Comparison of ENCODE assay signal across 8 mouse cellular contexts in the genomic region with DNA sequence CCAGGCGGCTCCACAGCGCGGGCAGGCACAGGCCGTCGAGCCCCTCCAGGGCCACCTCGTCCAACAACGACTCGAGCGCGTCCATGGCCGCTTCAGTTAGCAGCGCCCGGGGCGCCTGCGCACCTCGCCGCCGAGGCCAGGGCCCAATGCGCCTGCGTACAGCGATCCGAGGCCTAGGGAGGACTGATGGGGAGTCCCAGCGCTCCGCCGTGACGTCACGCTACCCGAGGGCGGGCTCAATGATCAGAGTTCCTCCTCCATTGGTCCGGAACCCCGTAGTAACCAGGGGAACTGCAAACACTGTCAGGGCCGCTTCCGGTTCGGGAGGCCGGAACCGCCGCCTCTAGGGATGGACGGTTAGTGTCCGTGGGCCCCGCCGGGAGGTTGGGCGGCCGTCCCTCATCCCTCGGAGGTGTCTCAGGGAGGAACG. TPM values are rescaled to one million over a fixed set of nuclear protein-coding genes. Genes with fewer than 3 reads are reported as not detected.
A peak's percentile ranks its signal among the peaks of the same experiment; 100 is the strongest.
DNase-seq lines count a peak whose midpoint lies in the region; ATAC-seq and TF ChIP-seq lines count a peak whose summit lies in the region.

A gene (minus strand): TSS at position 188 of the 430 bp plus-strand sequence.
A gene (plus strand): TSS at position 296 of the 430 bp plus-strand sequence.

- H3K4me1 ChIP-seq in hindbrain, postnatal 0 days (ENCODE audit: insufficient read depth, low read length), result peaks cover 17% of the 10 kb centered on the region

- TF ChIP-seq CTCF in gastrocnemius, adult 2 months (IDR thresholded peaks at IDR 0.05), result no peak
- TF ChIP-seq CTCF in hindbrain, postnatal 0 days (IDR thresholded peaks at IDR 0.05; ENCODE audit: low read depth), result no peak
- no peak for TF ChIP-seq CTCF in left cerebral cortex, adult 2 months (IDR thresholded peaks at IDR 0.05)

- peak within 1 kb of the TSS; percentile 75 for H3K9ac ChIP-seq in hindbrain, postnatal 0 days (replicated peaks; ENCODE audit: low read length)

- peak; percentile 96 for ATAC-seq in common myeloid progenitor, adult 5-6 weeks (replicated peaks; ENCODE audit: low read depth, poor library complexity, severe bottlenecking)
- peak; percentile 100 for ATAC-seq in hindbrain, postnatal 0 days
- ATAC-seq in megakaryocyte, adult 5-6 weeks (ENCODE audit: poor library complexity, severe bottlenecking), result peak; percentile 98

- H3K4me3 ChIP-seq in gastrocnemius, adult 2 months, result peak within 1 kb of the TSS; percentile 92
- peak within 1 kb of the TSS; percentile 72 for H3K4me3 ChIP-seq in hindbrain, postnatal 0 days (ENCODE audit: low read length)
- H3K4me3 ChIP-seq in left cerebral cortex, adult 2 months, result peak within 1 kb of the TSS; percentile 80

- H3K27me3 ChIP-seq in hindbrain, postnatal 0 days (ENCODE audit: insufficient read depth, low read length), result no peaks in the 10 kb centered on the region

- 0% methylated on average over 45 of the region's 45 CpGs for WGBS in hindbrain, postnatal 0 days

- DNase-seq in ZHBTc4 (ENCODE audit: low read depth, low spot score), result peak; percentile 99
- DNase-seq in gastrocnemius, adult 2 months, result peak; percentile 100
- peak; percentile 100 for DNase-seq in hindbrain, postnatal 0 days (ENCODE audit: low spot score)
- DNase-seq in left cerebral cortex, adult 2 months (ENCODE audit: extremely low spot score in 1 of 2, low spot score in 2 of 2), result peak; percentile 99 to 100
- peak; percentile 99 to 100 for DNase-seq in right cerebral cortex, adult 2 months (ENCODE audit: low spot score in 2 of 2)
- DNase-seq in urinary bladder, postnatal 14 days (ENCODE audit: low spot score), result peak; percentile 100

- peak within 1 kb of the TSS; percentile 72 for H3K4me2 ChIP-seq in hindbrain, postnatal 0 days (ENCODE audit: low read depth, low read length)

- peak within 1 kb of the TSS; percentile 97 for H3K27ac ChIP-seq in gastrocnemius, adult 2 months
- H3K27ac ChIP-seq in hindbrain, postnatal 0 days, result peak within 1 kb of the TSS; percentile 76
- H3K27ac ChIP-seq in left cerebral cortex, adult 2 months, result peak within 1 kb of the TSS; percentile 87

- no peaks in the 10 kb centered on the region for H3K9me3 ChIP-seq in hindbrain, postnatal 0 days (ENCODE audit: low read length)

- H3K36me3 ChIP-seq in hindbrain, postnatal 0 days (ENCODE audit: insufficient read depth, low read length), result peaks cover 13% of the 10 kb centered on the region; the same call in 1 of the 2 replicates

- intact Hi-C loops in gastrocnemius, adult 2 months (cut with DNase I), result no loop called here
- intact Hi-C loops in left cerebral cortex, adult 2 months (cut with DNase I), result no loop called here

RNA-seq across cellular contexts. Expression of the first gene that starts in this region (rescaled TPM):
- total RNA-seq in common myeloid progenitor, adult 5-6 weeks (2017), result 33.7 and 52.9 TPM in 2 replicates
- 10 to 100 TPM; 34.1 TPM for total RNA-seq in gastrocnemius, adult 2 months (2021)
- total RNA-seq in hindbrain, postnatal 0 days (2014; rRNA removed), result 70.2 and 78.2 TPM in 2 replicates
- polyA plus RNA-seq in hindbrain, postnatal 0 days (2015; fragmentation: Nextera tagmentation; extraction: Ambion mirVana), result 16.7 and 17.7 TPM in 2 replicates
- total RNA-seq in left cerebral cortex, adult 2 months (2021), result 100 to 1,000 TPM; 103 to 107 TPM
- 12.7 and 13.0 TPM in 2 replicates for total RNA-seq in megakaryocyte, adult 5-6 weeks (2015)
- 22.4 and 27.5 TPM in 2 replicates for total RNA-seq in megakaryocyte, adult 5-6 weeks (2017)

RNA-seq across cellular contexts. Expression of the second gene that starts in this region (rescaled TPM):
- 8.6 and 13.2 TPM in 2 replicates for total RNA-seq in common myeloid progenitor, adult 5-6 weeks (2017)
- 1 to 10 TPM; 5.3 to 6.2 TPM for total RNA-seq in gastrocnemius, adult 2 months (2021)
- 17.8 and 18.7 TPM in 2 replicates for total RNA-seq in hindbrain, postnatal 0 days (2014; rRNA removed)
- 3.7 and 4.5 TPM in 2 replicates for polyA plus RNA-seq in hindbrain, postnatal 0 days (2015; fragmentation: Nextera tagmentation; extraction: Ambion mirVana)
- total RNA-seq in left cerebral cortex, adult 2 months (2021), result 10 to 100 TPM; 25.9 to 28.3 TPM
- total RNA-seq in megakaryocyte, adult 5-6 weeks (2015), result 8.0 and 12.1 TPM in 2 replicates
- 7.9 and 10.2 TPM in 2 replicates for total RNA-seq in megakaryocyte, adult 5-6 weeks (2017)

Comparison
In these comparisons a context has a peak if more than half of its experiments do, and no peak if none do; other contexts are left out.
1. Peak in every context shown above with its lines: DNase-seq, ATAC-seq, H3K4me3 ChIP-seq and H3K27ac ChIP-seq.